Comparison of ENCODE assay signal across 8 mouse cellular contexts in the genomic region with DNA sequence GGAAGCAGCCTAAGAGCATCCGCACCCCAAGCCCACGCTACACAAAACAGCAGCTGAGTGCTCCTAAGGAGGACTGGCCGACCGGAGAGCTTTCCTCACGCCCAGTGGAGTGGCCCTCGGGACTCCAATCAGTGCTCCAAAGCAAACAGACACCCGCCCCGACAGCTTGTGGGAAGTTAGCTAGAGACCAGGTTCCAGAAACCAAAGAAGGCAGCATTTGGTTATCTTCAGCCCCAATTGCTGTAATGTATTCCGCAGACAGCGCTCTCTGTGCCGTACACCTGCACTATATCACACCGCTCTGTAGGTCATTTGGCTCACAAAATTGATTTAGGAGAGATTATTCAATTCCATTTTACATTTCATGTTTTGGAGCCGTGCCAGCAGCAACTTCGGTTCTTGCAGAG. TPM values are rescaled to one million over a fixed set of nuclear protein-coding genes. Genes with fewer than 3 reads are reported as not detected.
A peak's percentile ranks its signal among the peaks of the same experiment; 100 is the strongest.
DNase-seq lines count a peak whose midpoint lies in the region; ATAC-seq lines count a peak whose summit lies in the region.

No protein-coding gene starts in this region.

- H3K27me3 ChIP-seq in kidney, embryonic 14.5 days (ENCODE audit: control insufficient read depth, insufficient read depth, low read length), result no peaks in the 10 kb centered on the region
- no peaks in the 10 kb centered on the region for H3K27me3 ChIP-seq in heart, embryonic 15.5 days
- H3K27me3 ChIP-seq in liver, embryonic 11.5 days (replicated peaks; ENCODE audit: control insufficient read depth, insufficient read depth, low read length), result no peaks in the 10 kb centered on the region
- H3K27me3 ChIP-seq in neural tube, embryonic 15.5 days (replicated peaks), result no peaks in the 10 kb centered on the region

- ATAC-seq in kidney, embryonic 14.5 days (ENCODE audit: low FRiP score, low TSS enrichment), result peak; percentile 69; the same call in 1 of the 2 replicates
- ATAC-seq in heart, embryonic 15.5 days (replicated peaks; ENCODE audit: insufficient number of reproducible peaks, insufficient read depth, low FRiP score, low read depth), result no peak; the same call in 1 of the 2 replicates
- ATAC-seq in liver, embryonic 11.5 days (replicated peaks; ENCODE audit: low FRiP score), result peak; percentile 40; the same call in 1 of the 2 replicates
- ATAC-seq in neural tube, embryonic 15.5 days (ENCODE audit: low FRiP score), result no peak

- peak overlapping the region; percentile 10; the same call in 1 of the 2 replicates for H3K27ac ChIP-seq in kidney, embryonic 14.5 days (ENCODE audit: low read depth, low read length)
- H3K27ac ChIP-seq in heart, embryonic 15.5 days, result no peak overlapping the region
- H3K27ac ChIP-seq in liver, embryonic 11.5 days (ENCODE audit: low read depth, low read length), result peak overlapping the region; percentile 42
- peak overlapping the region; percentile 67 for H3K27ac ChIP-seq in neural tube, embryonic 15.5 days (replicated peaks)

- WGBS in kidney, embryonic 14.5 days, result 26% methylated on average over 14 of the region's 14 CpGs
- WGBS in heart, embryonic 15.5 days, result 53% methylated on average over 14 of the region's 14 CpGs
- 56% methylated on average over 14 of the region's 14 CpGs for WGBS in liver, embryonic 11.5 days
- 71% methylated on average over 14 of the region's 14 CpGs for WGBS in neural tube, embryonic 15.5 days

- no peaks in the 10 kb centered on the region for H3K9me3 ChIP-seq in kidney, embryonic 14.5 days (ENCODE audit: control insufficient read depth, low read length)
- H3K9me3 ChIP-seq in heart, embryonic 15.5 days (replicated peaks), result no peaks in the 10 kb centered on the region
- H3K9me3 ChIP-seq in liver, embryonic 11.5 days (ENCODE audit: control insufficient read depth, low read length), result no peaks in the 10 kb centered on the region
- no peaks in the 10 kb centered on the region for H3K9me3 ChIP-seq in neural tube, embryonic 15.5 days (replicated peaks)

- H3K4me2 ChIP-seq in kidney, embryonic 14.5 days (replicated peaks; ENCODE audit: low read depth, low read length), result peak overlapping the region; percentile 38
- peak overlapping the region; percentile 7; the same call in 1 of the 2 replicates for H3K4me2 ChIP-seq in heart, embryonic 15.5 days
- peak overlapping the region; percentile 58 for H3K4me2 ChIP-seq in liver, embryonic 11.5 days
- peak overlapping the region; percentile 27; the same call in 1 of the 2 replicates for H3K4me2 ChIP-seq in neural tube, embryonic 15.5 days

- no peak overlapping the region for H3K9ac ChIP-seq in kidney, embryonic 14.5 days (ENCODE audit: low read depth, low read length)
- no peak overlapping the region for H3K9ac ChIP-seq in heart, embryonic 15.5 days
- H3K9ac ChIP-seq in liver, embryonic 11.5 days (ENCODE audit: low read depth, low read length), result no peak overlapping the region
- H3K9ac ChIP-seq in neural tube, embryonic 15.5 days (replicated peaks), result no peak overlapping the region

- H3K36me3 ChIP-seq in kidney, embryonic 14.5 days (ENCODE audit: control insufficient read depth, insufficient read depth, low read length), result no peaks in the 10 kb centered on the region
- H3K36me3 ChIP-seq in heart, embryonic 15.5 days, result no peaks in the 10 kb centered on the region
- no peaks in the 10 kb centered on the region for H3K36me3 ChIP-seq in liver, embryonic 11.5 days (ENCODE audit: control insufficient read depth, insufficient read depth, low read length)
- no peaks in the 10 kb centered on the region for H3K36me3 ChIP-seq in neural tube, embryonic 15.5 days

- H3K4me3 ChIP-seq in kidney, embryonic 14.5 days (ENCODE audit: low read length), result peak overlapping the region; percentile 0; the same call in 1 of the 2 replicates
- H3K4me3 ChIP-seq in heart, embryonic 15.5 days, result no peak overlapping the region
- H3K4me3 ChIP-seq in liver, embryonic 11.5 days (ENCODE audit: low read depth, low read length), result no peak overlapping the region; the same call in 1 of the 2 replicates
- H3K4me3 ChIP-seq in neural tube, embryonic 15.5 days (replicated peaks), result no peak overlapping the region

- H3K4me1 ChIP-seq in kidney, embryonic 14.5 days (ENCODE audit: control insufficient read depth, insufficient read depth, low read length), result peaks cover 27% of the 10 kb centered on the region
- peaks cover 5% of the 10 kb centered on the region for H3K4me1 ChIP-seq in heart, embryonic 15.5 days (replicated peaks)
- H3K4me1 ChIP-seq in liver, embryonic 11.5 days (replicated peaks; ENCODE audit: control insufficient read depth, insufficient read depth, low read length), result peaks cover 30% of the 10 kb centered on the region
- peaks cover 32% of the 10 kb centered on the region for H3K4me1 ChIP-seq in neural tube, embryonic 15.5 days

- no peak for DNase-seq in kidney, adult 9 months
- DNase-seq in liver, embryonic 11.5 days (ENCODE audit: low spot score), result no peak
- no peak for DNase-seq in thymus, postnatal 4 days
- DNase-seq in frontal cortex, postnatal 25 days (ENCODE audit: low spot score in 2 of 2), result no peak
- no peak for DNase-seq in testis, postnatal 14 days (ENCODE audit: low spot score)

RNA-seq across cellular contexts. Expression of a gene that starts 55.7 kb away (rescaled TPM):
- 19.7 and 28.4 TPM in 2 replicates for polyA plus RNA-seq in kidney, embryonic 14.5 days (2014; fragmentation: Nextera tagmentation; extraction: Ambion mirVana)
- 9.4 and 18.0 TPM in 2 replicates for polyA plus RNA-seq in heart, embryonic 15.5 days (2015; fragmentation: Nextera tagmentation; extraction: Ambion mirVana)
- 9.6 and 10.7 TPM in 2 replicates for polyA plus RNA-seq in liver, embryonic 11.5 days (2014; fragmentation: Nextera tagmentation; extraction: Ambion mirVana)
- 98.8 and 103 TPM in 2 replicates for polyA plus RNA-seq in neural tube, embryonic 15.5 days (2015; fragmentation: Nextera tagmentation; extraction: Ambion mirVana)

Comparison
In these comparisons a context has a peak if more than half of its experiments do, and no peak if none do; other contexts are left out.
1. ATAC-seq: peak in kidney, embryonic 14.5 days (single experiment) and liver, embryonic 11.5 days (single experiment); none in heart, embryonic 15.5 days (single experiment) and neural tube, embryonic 15.5 days (single experiment).
2. H3K4me2 ChIP-seq: peak in every context shown above with its lines; median percentile 58 in liver, embryonic 11.5 days; 38 in kidney, embryonic 14.5 days; 27 in neural tube, embryonic 15.5 days; 7 in heart, embryonic 15.5 days.